Mouse (Mus musculus) MEL-GATA-1-ER (cell line): ENCODE results near the gene Rnf43.
A peak's percentile ranks its signal among the peaks of the same experiment; 100 is the strongest.

ENCODE experiments used
- DNase-seq: peaks from one replicate; pipeline ENCODE4 v3.0.0-alpha.2; 2012; ENCODE audit warnings: low read depth; ENCODE audit errors: extremely low read depth

Rnf43 gene

GRCm38 (mm10) chr11:87677756-87678155 lies 15.2 kb downstream of the Rnf43 start:
- DNase-seq: no peak

- no peak for DNase-seq
These were observed 16.0 kb downstream of the Rnf43 start for GRCm38 (mm10) chr11:87678545-87678944.

GRCm38 (mm10) chr11:87678976-87679375 lies 16.5 kb downstream of the Rnf43 start:
- no peak for DNase-seq

DNA sequence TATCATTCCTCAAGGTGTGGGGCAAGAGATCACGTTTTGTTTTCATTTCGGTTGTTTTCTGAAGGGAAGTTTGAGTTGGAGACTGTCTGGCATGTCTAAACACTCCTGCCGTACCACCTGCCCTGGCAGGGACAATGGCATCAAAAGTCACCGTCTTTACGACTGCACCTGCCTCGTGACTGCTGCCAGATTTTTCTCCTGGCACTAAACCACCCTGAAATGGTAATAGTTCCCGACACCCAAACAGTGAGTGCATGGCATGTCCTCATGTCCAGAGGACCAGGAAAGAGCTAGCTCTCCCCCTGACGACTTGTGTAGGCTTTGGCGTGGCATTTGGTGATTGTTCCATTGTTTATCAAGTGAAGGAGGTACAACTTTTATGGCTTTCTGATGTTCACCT lies 18.3 kb downstream of the Rnf43 start:
- DNase-seq: no peak

GRCm38 (mm10) chr11:87682096-87682495 lies 19.6 kb downstream of the Rnf43 start:
- DNase-seq: no peak

DNA sequence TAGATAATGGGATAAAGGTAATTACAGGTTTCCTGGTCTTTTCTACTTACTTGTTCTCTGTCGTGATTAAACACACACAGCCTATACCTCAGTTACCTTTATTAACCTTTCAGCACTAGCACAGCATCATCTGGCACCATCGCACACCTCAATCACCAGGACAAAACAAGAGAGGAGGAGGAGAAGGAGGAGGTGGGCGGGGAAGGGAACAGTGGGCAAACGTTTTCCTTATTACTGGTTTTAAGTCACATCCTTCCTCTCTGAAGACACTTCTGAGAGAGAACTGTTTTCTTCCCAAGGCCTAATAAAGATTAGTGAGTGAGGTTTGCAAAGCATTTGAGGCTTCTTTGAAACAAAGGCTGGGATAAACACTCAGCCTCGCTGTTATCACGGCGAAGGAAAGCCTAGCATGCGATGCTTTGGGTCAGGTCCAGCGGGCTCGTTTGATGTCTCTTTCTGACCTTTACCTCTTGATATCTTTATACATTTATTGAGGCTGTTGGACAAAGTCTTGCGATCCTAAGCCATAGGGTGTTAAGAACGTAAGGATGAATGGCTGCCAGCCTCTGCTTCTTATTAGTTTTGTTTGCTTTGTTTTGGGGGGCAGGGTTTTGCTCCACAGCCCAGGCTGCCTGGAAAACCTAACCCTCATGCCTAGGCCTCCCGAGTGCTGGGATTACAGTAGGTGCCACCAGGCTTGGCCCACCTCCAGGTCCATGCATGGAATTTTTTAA lies 20.5 kb downstream of the Rnf43 start:
- no peak for DNase-seq

DNA sequence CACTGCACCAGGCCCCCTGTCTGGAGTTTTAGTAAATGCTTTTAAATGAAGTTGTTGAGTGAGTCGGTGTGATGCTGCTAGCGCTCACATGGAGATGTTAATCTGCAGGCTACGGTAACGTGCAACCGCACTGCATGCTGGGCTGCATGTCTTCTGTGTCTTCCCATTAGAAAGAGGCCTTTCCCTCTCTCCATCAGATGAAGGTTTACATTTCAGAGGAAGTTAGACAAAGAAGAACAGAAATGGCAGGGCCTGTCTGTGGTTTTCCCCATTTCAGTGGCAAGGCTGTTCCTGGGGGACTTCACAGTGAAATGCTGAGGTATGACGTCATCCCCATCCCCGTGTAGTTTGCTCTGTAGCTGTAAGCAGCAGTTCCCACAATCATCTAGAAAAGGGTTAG lies 23.9 kb downstream of the Rnf43 start:
- DNase-seq: no peak

DNA sequence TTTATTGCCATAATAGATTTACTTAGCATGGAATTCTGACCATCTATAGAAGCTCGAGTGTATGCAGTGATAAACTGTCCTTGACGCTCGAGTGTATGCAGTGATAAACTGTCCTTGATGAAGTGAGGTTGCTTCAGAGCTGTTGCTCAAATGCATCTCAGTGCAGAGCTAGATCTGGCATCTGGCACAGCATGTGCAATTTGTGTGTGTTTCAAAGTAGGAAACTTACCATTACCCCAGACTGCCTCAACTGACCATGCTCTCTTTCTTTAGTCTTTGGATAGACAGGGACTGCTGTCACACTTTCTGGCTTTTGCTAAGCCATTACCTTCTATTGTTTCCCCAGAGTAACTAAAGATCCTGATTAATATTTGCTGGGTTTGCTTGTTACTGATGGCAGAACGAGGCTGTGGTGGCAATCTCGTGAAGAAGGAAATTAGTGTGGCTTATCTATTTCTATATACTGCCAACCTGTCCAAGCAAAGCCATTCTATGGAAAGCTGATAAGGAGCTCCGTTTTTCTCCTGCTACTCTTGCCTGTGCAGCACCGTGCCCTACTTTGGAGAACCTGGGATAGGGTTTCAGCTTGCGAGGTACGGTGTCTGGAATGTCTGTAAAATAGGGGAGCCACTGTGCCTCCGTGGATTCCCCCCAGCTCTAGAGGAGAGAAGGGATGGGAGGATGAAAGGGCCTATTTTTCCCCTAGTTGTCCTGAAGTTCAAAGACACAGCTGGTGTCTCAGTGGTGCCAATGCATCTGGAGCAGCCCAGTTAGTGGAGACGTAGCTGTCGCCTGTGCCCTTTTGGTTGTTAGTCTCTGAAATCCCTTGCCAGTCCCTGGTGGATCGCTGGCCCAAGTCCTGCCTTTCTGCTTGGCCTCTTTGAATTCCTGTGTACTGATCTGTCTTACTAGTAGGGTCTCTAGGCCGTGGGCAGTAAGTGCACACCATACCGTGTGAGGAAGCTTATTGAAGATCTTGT lies 25.0 kb downstream of the Rnf43 start:
- DNase-seq: no peak

DNA sequence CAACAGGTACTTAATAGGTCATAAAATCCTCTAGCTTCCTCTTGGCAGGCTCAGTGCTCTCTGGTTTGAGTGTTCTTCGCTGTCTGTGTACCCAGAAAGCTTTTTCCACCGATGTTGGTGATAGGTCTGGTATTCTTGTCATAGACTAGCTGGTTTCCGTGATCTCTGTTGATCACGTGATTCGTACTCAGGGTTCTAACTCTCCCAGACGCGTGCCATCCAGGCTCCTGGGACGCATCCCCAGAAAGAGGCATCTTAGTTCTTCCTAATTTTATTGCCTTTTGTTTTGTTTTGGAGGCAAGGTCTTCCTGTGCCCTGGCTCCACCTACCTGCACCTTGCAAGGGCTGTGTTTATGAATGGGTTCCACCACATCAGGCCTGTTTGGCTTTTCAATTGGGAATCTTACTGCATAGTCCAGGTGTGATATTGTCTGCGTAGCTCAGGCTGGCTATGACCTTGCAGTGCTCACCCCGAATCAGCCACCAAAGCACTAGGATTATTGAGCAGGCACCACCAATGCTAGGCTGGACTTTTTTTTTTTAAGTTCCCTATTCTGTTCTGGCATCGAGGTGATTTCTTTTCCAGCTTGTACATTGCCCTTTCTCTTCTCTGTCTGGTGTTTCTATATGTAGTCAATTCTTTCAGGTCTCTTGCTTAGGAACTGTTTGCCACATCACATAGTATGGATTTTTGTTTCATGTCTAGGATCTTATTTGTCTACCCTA lies 26.1 kb downstream of the Rnf43 start:
- DNase-seq: no peak

GRCm38 (mm10) chr11:87689402-87689808 lies 26.9 kb downstream of the Rnf43 start:
- peak; percentile 27 for DNase-seq

DNA sequence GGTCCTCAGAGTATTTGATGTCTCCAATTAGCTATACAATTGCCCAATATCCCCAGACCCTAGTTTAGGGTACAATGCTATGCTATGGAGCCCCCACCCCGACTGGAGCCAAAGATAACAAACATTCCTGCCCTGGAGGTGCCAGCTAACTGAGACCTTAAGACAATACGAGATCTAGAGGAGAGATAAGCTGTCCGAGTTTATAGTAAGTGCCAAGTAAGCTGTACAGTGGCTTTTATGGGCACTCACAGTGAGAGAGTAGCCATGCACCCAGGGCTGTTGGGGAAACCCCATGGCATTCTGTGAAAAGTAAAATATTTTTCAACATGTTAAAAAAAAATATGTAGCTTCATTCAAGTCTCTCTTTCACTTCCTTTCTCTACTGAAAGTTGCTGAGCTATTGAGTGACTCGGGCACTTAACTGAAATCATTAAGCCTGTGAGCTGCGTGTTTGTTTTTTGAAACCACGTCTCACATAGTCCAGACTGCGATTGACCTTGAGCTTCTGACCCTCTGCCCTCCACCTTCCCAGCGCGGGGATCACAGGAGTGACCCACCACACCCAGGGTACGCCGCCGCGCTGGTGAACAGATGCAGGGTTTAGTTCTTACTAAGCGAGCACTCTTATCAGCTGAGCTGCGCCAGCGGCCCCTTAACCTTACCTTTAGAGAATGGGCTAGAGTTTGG lies 27.7 kb downstream of the Rnf43 start:
- DNase-seq: no peak

GRCm38 (mm10) chr11:87697131-87697682 lies 34.7 kb downstream of the Rnf43 start:
- no peak for DNase-seq

DNA sequence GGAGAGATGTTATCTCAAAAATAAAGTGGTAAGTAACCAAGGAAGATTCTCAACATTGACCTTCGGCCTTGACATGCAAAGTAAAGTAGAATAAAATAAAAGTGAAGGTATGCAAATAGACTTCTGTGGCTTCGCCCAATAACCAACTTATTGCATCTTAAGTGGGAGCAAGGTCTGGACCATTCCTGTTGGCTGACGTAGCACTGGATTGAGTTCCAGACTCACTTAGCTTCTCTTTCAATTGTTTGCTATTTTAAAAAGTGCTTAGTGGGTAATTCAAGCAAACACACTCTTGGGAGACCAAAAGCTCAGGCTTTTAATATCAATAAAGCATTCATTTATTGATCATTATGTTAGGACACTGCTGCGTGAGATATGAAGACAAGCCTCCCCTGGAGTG lies 35.6 kb downstream of the Rnf43 start:
- DNase-seq: no peak

- no peak for DNase-seq
These were observed 38.6 kb downstream of the Rnf43 start for GRCm38 (mm10) chr11:87701108-87701507.

- no peak for DNase-seq
These were observed 39.5 kb downstream of the Rnf43 start for GRCm38 (mm10) chr11:87701877-87702620.

- DNase-seq: no peak
These were observed 41.1 kb downstream of the Rnf43 start for GRCm38 (mm10) chr11:87703654-87704053.

DNA sequence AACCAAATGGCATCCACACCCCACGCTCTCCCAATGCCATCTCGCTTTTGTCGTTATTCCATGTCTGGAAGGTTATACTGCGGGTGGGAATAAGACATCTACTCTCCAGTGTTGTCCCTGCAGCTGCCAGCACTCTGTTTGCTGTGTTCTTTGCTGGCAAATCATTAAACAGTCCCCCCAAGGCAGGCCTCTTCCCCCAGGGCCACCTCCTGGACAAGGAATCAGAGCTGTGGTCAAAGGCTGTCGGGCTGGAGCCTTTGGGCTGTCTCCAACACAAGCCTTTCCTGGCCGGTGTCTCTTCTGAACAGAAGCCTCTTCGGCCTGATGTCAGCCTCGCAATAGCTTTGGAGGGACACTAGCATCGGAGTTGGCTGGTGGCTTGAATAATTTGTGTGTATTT lies 41.8 kb downstream of the Rnf43 start:
- no peak for DNase-seq

GRCm38 (mm10) chr11:87707570-87707969 lies 45.0 kb downstream of the Rnf43 start:
- DNase-seq: no peak

- DNase-seq: no peak
These were observed 46.5 kb downstream of the Rnf43 start for GRCm38 (mm10) chr11:87708979-87709378.
